Mouse (Mus musculus) G1E (cell line): Measurements from ENCODE around the gene Cntd1. TPM values are rescaled to one million over a fixed set of nuclear protein-coding genes. Genes with fewer than 3 reads are reported as not detected.
A peak's percentile ranks its signal among the peaks of the same experiment; 100 is the strongest.
"Not testable (repeated sequence)": the region's sequence is repeated elsewhere in the genome, so short reads cannot be mapped to it uniquely, and the experiment has no call there.

Experiments used
- ATAC-seq: 2 replicates; pipeline ENCODE4 v1.8.0; 2016; ENCODE audit warnings: mild to moderate bottlenecking; ENCODE audit not compliant: insufficient number of reproducible peaks, poor library complexity, low FRiP score, severe bottlenecking; ENCODE audit errors: extremely low read depth
- DNase-seq: peaks from one replicate; pipeline ENCODE4 v3.0.0; 2012; ENCODE audit warnings: low spot score
- H3K27me3 ChIP-seq: 2 replicates; pipeline ENCODE4 v1.6.1; 2012; ENCODE audit warnings: mild to moderate bottlenecking, low read length, inconsistent platforms; ENCODE audit not compliant: insufficient read depth
- H3K36me3 ChIP-seq: replicated peaks from 2 replicates; pipeline ENCODE3; 2012; ENCODE audit warnings: mild to moderate bottlenecking, inconsistent platforms
- H3K4me1 ChIP-seq: 2 replicates; pipeline ENCODE4 v1.6.1; 2012; ENCODE audit warnings: low read depth, low read length, inconsistent platforms, mixed read lengths; ENCODE audit not compliant: insufficient read depth
- H3K4me3 ChIP-seq: 2 replicates; pipeline ENCODE4 v1.5.1; 2012; ENCODE audit warnings: low read depth, mild to moderate bottlenecking, inconsistent platforms, low read length, moderate library complexity, mixed read lengths
- H3K9me3 ChIP-seq: replicated peaks from 2 replicates; pipeline ENCODE4 v1.6.1; 2012; ENCODE audit warnings: inconsistent platforms
- CTCF ChIP-seq: IDR thresholded peaks from 2 replicates; pipeline ENCODE4 v1.5.1; 2012; ENCODE audit warnings: low read depth, low read length, inconsistent platforms, mixed read lengths
- GATA1 ChIP-seq: IDR thresholded peaks from 2 replicates; pipeline ENCODE4 v1.6.1; 2012; ENCODE audit warnings: borderline replicate concordance, low read length, inconsistent platforms, mixed read lengths
- GATA2 ChIP-seq: IDR thresholded peaks from 2 replicates; pipeline ENCODE4 v1.6.1; 2012; ENCODE audit warnings: low read depth, low read length, inconsistent platforms, borderline replicate concordance
- POLR2AphosphoS5 ChIP-seq: IDR thresholded peaks from 2 replicates; pipeline ENCODE4 v1.6.1; 2012; ENCODE audit warnings: low read depth, low read length, inconsistent platforms; ENCODE audit not compliant: insufficient replicate concordance
- TAL1 ChIP-seq: conservative IDR thresholded peaks from 2 replicates; pipeline ENCODE4 v1.6.1; 2012; ENCODE audit warnings: low read depth, low read length, inconsistent platforms, mixed read lengths
- polyA plus RNA-seq: library from polyadenylated mRNA; stranded (reverse); fragments of >175 nt; gene quantifications from 2 replicates; pipeline ENCODE4 v1.2.3, GENCODE M21; 2012
- total RNA-seq, 2 experiments: library from RNA; stranded (forward) in 1 of 2; stranded (reverse) in 1 of 2; fragments of 200-1000 nt in 1 of 2; fragments of >200 nt in 1 of 2; fragmentation: Nextera tagmentation in 1 of 2; gene quantifications; 2 replicates each; pipeline ENCODE4 v1.2.3; 2014 to 2017

Gene Cntd1
- total and polyA plus RNA-seq, 3 experiments, result 0.02 to 1.5 (median 1.1) TPM

DNA sequence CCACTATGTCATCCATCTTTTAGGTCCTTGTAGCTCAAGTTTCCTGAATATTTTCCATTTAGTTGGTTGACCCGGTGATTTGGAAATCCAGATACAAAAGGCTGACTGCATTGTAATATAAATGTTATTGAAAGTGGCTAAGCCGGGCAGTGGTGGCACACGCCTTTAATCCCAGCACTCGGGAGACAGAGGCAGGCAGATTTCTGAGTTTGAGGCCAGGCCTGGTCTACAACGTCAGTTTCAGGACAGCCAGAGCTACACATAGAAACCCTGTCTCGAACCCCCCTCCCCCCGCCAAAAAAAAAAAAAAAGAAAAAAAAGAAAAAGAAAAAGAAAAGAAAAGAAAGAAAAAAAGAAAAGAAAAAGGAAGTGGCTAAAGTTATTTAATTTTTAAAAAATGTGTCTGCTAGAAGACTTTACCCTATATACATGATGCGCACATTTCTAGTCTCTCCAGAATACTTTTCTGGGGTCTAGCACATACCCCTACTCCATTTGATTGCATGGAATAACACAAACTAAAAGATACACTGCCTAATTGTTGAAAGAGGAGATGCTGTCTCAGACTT, 36.4 kb downstream of the Cntd1 start:
- TF ChIP-seq GATA1, result no peak
- TF ChIP-seq POLR2AphosphoS5, result no peak
- no peak for TF ChIP-seq TAL1
- TF ChIP-seq CTCF, result no peak
- no peak for TF ChIP-seq GATA2
- Histone ChIP-seq H3K9me3 (no peaks in the 10 kb centered on the region), H3K4me3 (peak overlapping the region; percentile 90), H3K36me3 (peaks cover 27% of the 10 kb centered on the region), H3K27me3 (no peaks in the 10 kb centered on the region), H3K4me1 (peaks cover 34% of the 10 kb centered on the region)
- ATAC-seq, result no peak
- no peak for DNase-seq

DNA sequence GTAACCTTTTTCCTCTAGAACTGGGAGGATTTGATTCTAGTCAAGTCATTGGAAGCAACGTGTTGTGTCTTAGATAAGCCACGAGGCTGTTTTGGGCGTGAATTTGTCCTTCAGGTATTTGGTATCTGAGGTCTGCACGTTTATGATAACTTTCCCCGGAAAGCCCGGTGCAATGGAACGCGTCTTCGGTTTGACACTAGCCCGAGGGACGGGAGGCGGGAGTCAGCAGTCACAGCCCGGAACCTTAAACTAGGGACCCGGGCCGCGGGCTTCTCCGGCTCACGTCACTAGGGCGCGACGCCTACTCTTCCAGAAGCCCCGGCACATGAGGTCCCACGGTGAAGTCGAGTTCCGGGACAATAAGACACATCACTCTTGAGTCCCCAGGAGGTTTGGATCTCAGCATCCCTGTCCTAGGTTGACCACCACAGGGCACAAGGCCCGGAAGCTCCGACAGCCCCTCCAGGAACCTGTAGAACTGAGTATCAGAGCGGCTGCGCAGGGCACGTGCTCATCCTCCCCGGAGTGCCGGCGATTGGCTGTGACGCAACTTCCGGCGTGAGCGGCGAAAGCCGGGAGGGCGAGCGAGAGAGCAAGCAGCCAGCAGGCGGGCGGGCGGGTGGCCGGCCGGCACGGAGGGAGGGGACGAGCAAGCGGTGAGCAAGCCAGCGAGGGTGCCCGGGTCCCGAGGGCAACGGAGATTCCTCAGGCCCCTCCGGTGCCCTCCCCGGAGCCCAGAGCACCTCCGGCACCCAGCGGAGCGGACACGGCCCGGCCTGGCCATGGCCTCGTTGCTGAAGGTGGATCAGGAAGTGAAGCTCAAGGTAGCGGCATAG, 37.1 kb downstream of the Cntd1 start, which contains the start of gene Psme3:
TSS of gene Psme3 (plus strand) at position 549 of the 836 bp plus-strand sequence.
- TF ChIP-seq TAL1 (peak; percentile 71), POLR2AphosphoS5 (no peak), CTCF (no peak)
- H3K36me3 ChIP-seq, result peaks cover 34% of the 10 kb centered on the region
- no peaks in the 10 kb centered on the region for H3K9me3 ChIP-seq
- DNase-seq (peak; percentile 93), ATAC-seq (peak; percentile 73)
- H3K4me3 ChIP-seq, result peak within 1 kb of the TSS; percentile 90
- no peaks in the 10 kb centered on the region for H3K27me3 ChIP-seq
- H3K4me1 ChIP-seq, result peaks cover 38% of the 10 kb centered on the region

DNA sequence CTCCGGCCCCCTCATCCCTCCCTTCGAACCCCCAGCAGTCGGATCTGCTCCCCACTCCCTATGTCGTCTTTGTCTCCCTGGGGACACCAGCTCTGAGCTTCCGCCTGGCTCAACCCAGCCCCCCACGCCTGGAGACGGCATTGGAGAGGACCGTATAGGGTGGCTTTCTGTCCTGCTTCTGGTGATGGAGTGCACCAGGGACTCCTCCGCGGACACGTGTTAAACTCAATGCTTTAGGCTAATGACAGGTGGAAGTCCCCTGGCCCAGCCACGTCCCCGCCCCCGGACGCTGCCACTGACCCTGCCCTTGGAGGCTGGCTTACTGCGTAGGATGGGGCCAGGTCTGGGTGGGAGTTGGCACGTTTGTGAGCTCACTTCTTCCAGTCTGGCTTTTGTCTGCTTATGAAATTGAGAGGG, 37.7 kb downstream of the Cntd1 start:
- DNase-seq, result peak; percentile 71
- Histone ChIP-seq H3K9me3 (no peaks in the 10 kb centered on the region), H3K27me3 (no peaks in the 10 kb centered on the region), H3K4me1 (peaks cover 39% of the 10 kb centered on the region), H3K4me3 (peak overlapping the region; percentile 90), H3K36me3 (peaks cover 40% of the 10 kb centered on the region)
- ATAC-seq, result peak; percentile 15; the same call in 1 of the 2 replicates
- TF ChIP-seq POLR2AphosphoS5, result no peak
- TF ChIP-seq TAL1, result no peak
- TF ChIP-seq CTCF, result no peak
- TF ChIP-seq GATA2, result no peak
- no peak for TF ChIP-seq GATA1

DNA sequence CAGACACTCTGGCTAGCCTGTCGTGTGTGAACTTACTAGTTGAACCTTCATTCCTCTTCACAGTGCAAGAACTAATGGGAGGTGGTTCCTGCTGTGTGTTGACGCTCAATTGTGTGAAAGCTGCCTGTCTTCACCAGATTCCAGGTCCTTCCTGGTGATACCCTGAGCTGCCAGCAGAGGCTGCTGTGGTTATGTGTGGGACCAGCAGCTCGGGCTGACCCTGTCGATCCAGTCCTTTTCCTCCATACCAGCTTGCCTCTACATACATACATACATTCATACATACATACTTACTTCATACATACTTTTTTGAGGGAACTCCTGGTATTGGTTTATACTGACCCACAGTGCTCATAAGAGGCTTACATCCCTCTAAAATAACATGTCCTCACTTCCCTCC, 44.8 kb downstream of the Cntd1 start:
- ATAC-seq, result no peak
- no peak for DNase-seq

DNA sequence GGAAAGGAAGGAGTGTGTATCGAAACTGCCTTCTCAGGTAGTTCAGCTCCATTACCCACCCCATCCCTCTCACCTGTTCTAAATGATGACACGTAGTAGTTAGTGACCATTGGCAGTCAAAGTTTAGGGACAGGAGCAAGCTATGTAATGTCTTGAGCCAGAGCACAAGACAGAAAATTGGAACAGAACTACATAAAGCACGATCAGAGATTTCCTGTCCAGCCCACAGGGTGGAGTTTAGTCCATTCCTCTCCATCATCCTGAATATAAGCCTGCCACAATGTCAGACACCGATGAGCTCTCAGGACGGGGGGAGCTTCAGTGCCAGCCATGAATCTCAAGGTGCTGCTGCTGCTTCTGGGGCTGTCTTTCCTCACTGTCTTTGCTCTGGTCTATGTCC, 46.0 kb downstream of the Cntd1 start, which contains the start of gene Aoc2:
TSS of gene Aoc2 (plus strand) at position 301 of the 400 bp plus-strand sequence.
- DNase-seq (no peak), ATAC-seq (no peak)
- Histone ChIP-seq H3K36me3 (peaks cover 92% of the 10 kb centered on the region), H3K4me1 (peaks cover 25% of the 10 kb centered on the region), H3K4me3 (no peak within 1 kb of the TSS), H3K27me3 (no peaks in the 10 kb centered on the region), H3K9me3 (no peaks in the 10 kb centered on the region)
- TF ChIP-seq GATA2 (no peak), TAL1 (no peak), POLR2AphosphoS5 (no peak), GATA1 (no peak), CTCF (no peak)

More for the DNA sequence above, 44.8 kb downstream of the Cntd1 start:
- Histone ChIP-seq H3K36me3 (peaks cover 95% of the 10 kb centered on the region), H3K9me3 (no peaks in the 10 kb centered on the region), H3K4me1 (peaks cover 28% of the 10 kb centered on the region), H3K4me3 (no peak overlapping the region), H3K27me3 (no peaks in the 10 kb centered on the region)
- TF ChIP-seq GATA1 (no peak), CTCF (peak; percentile 88)

DNA sequence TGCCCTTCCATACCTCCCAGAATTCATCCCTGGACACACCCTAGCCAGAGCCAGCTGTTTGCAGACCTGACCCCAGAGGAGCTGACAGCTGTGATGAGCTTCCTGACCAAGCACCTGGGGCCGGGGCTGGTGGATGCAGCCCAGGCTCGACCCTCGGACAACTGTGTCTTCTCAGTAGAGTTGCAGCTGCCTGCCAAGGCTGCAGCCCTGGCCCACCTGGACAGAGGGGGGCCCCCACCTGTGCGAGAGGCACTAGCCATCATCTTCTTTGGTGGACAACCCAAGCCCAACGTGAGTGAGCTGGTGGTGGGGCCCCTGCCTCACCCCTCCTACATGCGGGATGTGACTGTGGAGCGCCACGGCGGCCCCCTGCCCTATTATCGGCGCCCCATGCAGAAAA, 46.4 kb downstream of the Cntd1 start:
- not testable (repeated sequence) for H3K9me3 ChIP-seq, ATAC-seq, H3K4me3 ChIP-seq, H3K27me3 ChIP-seq, DNase-seq
- H3K4me1 ChIP-seq, result peaks cover 25% of the 10 kb centered on the region
- peaks cover 87% of the 10 kb centered on the region for H3K36me3 ChIP-seq

DNA sequence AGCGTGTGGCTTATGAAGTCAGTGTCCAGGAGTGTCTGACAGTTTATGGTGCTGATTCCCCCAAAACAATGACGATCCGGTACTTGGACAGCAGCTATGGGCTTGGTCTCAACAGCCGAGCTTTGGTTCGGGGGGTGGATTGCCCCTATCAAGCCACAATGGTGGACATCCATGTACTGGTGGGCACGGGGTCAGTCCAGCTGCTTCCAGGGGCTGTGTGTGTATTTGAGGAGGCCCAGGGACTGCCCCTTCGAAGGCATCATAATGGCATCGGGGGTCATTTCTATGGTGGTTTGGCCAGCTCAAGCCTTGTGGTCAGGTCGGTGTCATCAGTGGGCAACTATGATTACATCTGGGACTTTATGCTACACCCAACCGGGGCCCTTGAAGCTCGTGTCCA, 47.3 kb downstream of the Cntd1 start:
- Histone ChIP-seq H3K9me3 (no peaks in the 10 kb centered on the region), H3K27me3 (no peaks in the 10 kb centered on the region), H3K4me3 (no peak overlapping the region), H3K4me1 (peaks cover 18% of the 10 kb centered on the region), H3K36me3 (peaks cover 82% of the 10 kb centered on the region)
- TF ChIP-seq POLR2AphosphoS5, result no peak
- TF ChIP-seq GATA1, result no peak
- TF ChIP-seq TAL1, result no peak
- TF ChIP-seq GATA2, result no peak
- TF ChIP-seq CTCF, result no peak
- DNase-seq (no peak), ATAC-seq (no peak)
